Mouse (Mus musculus) testis, adult 2 months (tissue): Measurements from ENCODE around the gene Cdk5rap3.

Experiments used
- CTCF ChIP-seq: fragments of 200-500 bp; IDR thresholded peaks from 2 replicates; pipeline ENCODE4 v1.5.1; 2012; ENCODE audit warnings: low read depth, mild to moderate bottlenecking, inconsistent platforms, low read length, moderate library complexity; ENCODE audit not compliant: control insufficient read depth, insufficient read depth, insufficient replicate concordance
- POLR2A ChIP-seq: fragments of 200-500 bp; IDR thresholded peaks from 2 replicates; pipeline ENCODE4 v1.6.1; 2012; ENCODE audit warnings: low read depth, mild to moderate bottlenecking, inconsistent platforms, low read length, moderate library complexity; ENCODE audit not compliant: control insufficient read depth

DNA sequence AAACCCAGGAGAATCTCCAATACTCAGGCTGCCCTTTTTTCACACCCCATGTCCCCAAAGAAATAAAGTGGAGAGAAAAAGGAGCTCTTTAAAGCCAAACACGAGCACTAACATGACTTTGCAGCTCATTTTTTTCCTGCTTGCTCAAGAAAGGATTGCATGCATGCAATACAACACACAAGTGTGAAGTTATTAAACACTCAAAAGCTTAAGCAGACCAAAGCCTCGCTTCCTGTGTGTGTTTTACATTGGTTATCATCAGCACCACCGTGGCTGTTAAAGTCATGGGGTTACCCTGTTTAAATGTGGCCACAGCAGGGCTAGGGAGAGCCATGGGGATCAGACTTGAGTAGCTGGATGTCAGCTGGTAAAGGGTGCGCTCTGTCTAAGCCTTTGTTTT is 39.2 kb downstream of the Cdk5rap3 start:
- no peak for TF ChIP-seq CTCF
- TF ChIP-seq POLR2A = no peak
